Comparison of ENCODE assay signal across 8 mouse cellular contexts in the genomic region with DNA sequence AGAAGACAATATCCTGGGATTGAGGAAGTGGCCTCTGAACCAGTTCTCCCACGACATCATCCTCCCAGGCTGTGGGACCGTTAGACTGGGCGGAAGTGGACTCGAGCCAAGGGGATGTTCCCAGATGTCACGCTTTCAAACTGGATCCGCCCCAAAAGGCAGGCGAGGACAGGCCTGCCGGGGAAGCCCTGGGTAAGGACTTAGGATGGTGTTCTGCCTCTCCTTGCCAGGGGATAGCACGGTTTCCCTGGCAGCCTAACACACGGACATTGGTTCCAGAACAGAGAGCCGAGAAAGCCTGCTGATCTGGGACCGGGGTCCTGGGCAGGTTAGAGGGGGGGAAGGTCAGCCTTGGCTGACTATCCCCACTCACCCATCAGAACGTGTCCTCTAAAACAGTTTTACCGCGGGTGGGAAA. TPM values are rescaled to one million over a fixed set of nuclear protein-coding genes. Genes with fewer than 3 reads are reported as not detected.
A peak's percentile ranks its signal among the peaks of the same experiment; 100 is the strongest.
DNase-seq lines count a peak whose midpoint lies in the region; ATAC-seq lines count a peak whose summit lies in the region.

No protein-coding gene starts in this region.

- WGBS in intestine, embryonic 16.5 days, result 4% methylated on average over 15 of the region's 15 CpGs

- ATAC-seq in granulocyte monocyte progenitor cell, adult 5-6 weeks (replicated peaks; ENCODE audit: poor library complexity, severe bottlenecking), result peak; percentile 65
- ATAC-seq in intestine, embryonic 16.5 days, result peak; percentile 27

- intact Hi-C loops in left cerebral cortex, postnatal 4 days (cut with DNase I), result no loop called here

- peaks cover 46% of the 10 kb centered on the region for H3K4me1 ChIP-seq in intestine, embryonic 16.5 days (ENCODE audit: control insufficient read depth, insufficient read depth, low read length)
- H3K4me1 ChIP-seq in megakaryocyte, embryonic 14.5 days, result peaks cover 84% of the 10 kb centered on the region

- peak; percentile 91 for DNase-seq in adrenal gland, postnatal 36 days
- peak; percentile 80 for DNase-seq in embryo, embryonic 10 days (ENCODE audit: low spot score)
- DNase-seq in left cerebral cortex, postnatal 4 days, result peak; percentile 88
- peak; percentile 57 to 58 for DNase-seq in right cerebral cortex, adult 2 months (ENCODE audit: low spot score in 2 of 2)
- no peak for DNase-seq in thymus, postnatal 4 days

- no peaks in the 10 kb centered on the region for H3K27me3 ChIP-seq in intestine, embryonic 16.5 days (replicated peaks; ENCODE audit: control insufficient read depth, insufficient read depth, low read length)
- H3K27me3 ChIP-seq in megakaryocyte, embryonic 14.5 days (replicated peaks), result peaks cover 53% of the 10 kb centered on the region

- H3K9ac ChIP-seq in intestine, embryonic 16.5 days (ENCODE audit: low read depth, low read length), result peak overlapping the region; percentile 87

- no peaks in the 10 kb centered on the region for H3K9me3 ChIP-seq in intestine, embryonic 16.5 days (ENCODE audit: control insufficient read depth, low read length)
- no peaks in the 10 kb centered on the region for H3K9me3 ChIP-seq in megakaryocyte, embryonic 14.5 days

- H3K27ac ChIP-seq in intestine, embryonic 16.5 days (ENCODE audit: low read length), result peak overlapping the region; percentile 92

- H3K36me3 ChIP-seq in intestine, embryonic 16.5 days (ENCODE audit: control insufficient read depth, insufficient read depth, low read length), result no peaks in the 10 kb centered on the region
- peaks cover 16% of the 10 kb centered on the region for H3K36me3 ChIP-seq in megakaryocyte, embryonic 14.5 days (replicated peaks; ENCODE audit: low read length)

- peak overlapping the region; percentile 77 for H3K4me3 ChIP-seq in intestine, embryonic 16.5 days (ENCODE audit: low read length)
- H3K4me3 ChIP-seq in megakaryocyte, embryonic 14.5 days (replicated peaks), result peak overlapping the region; percentile 95

- peak overlapping the region; percentile 80 for H3K4me2 ChIP-seq in intestine, embryonic 16.5 days (ENCODE audit: low read depth, low read length)

RNA-seq across cellular contexts. Expression of a gene that starts 1.4 kb away (rescaled TPM):
- total RNA-seq in adrenal gland, postnatal 36 days (2021), result 10 to 100 TPM; 36.3 to 38.7 TPM
- total RNA-seq in granulocyte monocyte progenitor cell, adult 5-6 weeks (2014; fragmentation: Nextera tagmentation), result 4.4 and 5.7 TPM in 2 replicates
- total RNA-seq in granulocyte monocyte progenitor cell, adult 5-6 weeks (2017), result 2.5 TPM in 2 replicates
- polyA plus RNA-seq in intestine, embryonic 16.5 days (2015; fragmentation: Nextera tagmentation; extraction: Ambion mirVana), result 1.2 and 1.3 TPM in 2 replicates
- total RNA-seq in left cerebral cortex, postnatal 4 days (2021), result 100 to 1,000 TPM; 104 to 108 TPM
- 3.8 and 5.8 TPM in 2 replicates for polyA plus RNA-seq in megakaryocyte, embryonic 14.5 days (2012; ENCODE audit: insufficient read depth, low replicate concordance)

RNA-seq across cellular contexts. Expression of a gene that starts 9.2 kb away (rescaled TPM):
- total RNA-seq in adrenal gland, postnatal 36 days (2021), result not detected
- not detected in 2 replicates for total RNA-seq in granulocyte monocyte progenitor cell, adult 5-6 weeks (2014; fragmentation: Nextera tagmentation)
- not detected in 2 replicates for total RNA-seq in granulocyte monocyte progenitor cell, adult 5-6 weeks (2017)
- polyA plus RNA-seq in intestine, embryonic 16.5 days (2015; fragmentation: Nextera tagmentation; extraction: Ambion mirVana), result not detected in 2 replicates
- not detected for total RNA-seq in left cerebral cortex, postnatal 4 days (2021)
- polyA plus RNA-seq in megakaryocyte, embryonic 14.5 days (2012; ENCODE audit: insufficient read depth, low replicate concordance), result not detected in 2 replicates

RNA-seq across cellular contexts. Expression of a gene that starts 57.4 kb away (rescaled TPM):
- total RNA-seq in adrenal gland, postnatal 36 days (2021), result 10 to 100 TPM; 22.5 to 25.4 TPM
- total RNA-seq in granulocyte monocyte progenitor cell, adult 5-6 weeks (2014; fragmentation: Nextera tagmentation), result 65.3 and 71.3 TPM in 2 replicates
- 77.6 and 88.2 TPM in 2 replicates for total RNA-seq in granulocyte monocyte progenitor cell, adult 5-6 weeks (2017)
- 22.0 and 22.3 TPM in 2 replicates for polyA plus RNA-seq in intestine, embryonic 16.5 days (2015; fragmentation: Nextera tagmentation; extraction: Ambion mirVana)
- total RNA-seq in left cerebral cortex, postnatal 4 days (2021), result 10 to 100 TPM; 18.0 to 18.7 TPM
- polyA plus RNA-seq in megakaryocyte, embryonic 14.5 days (2012; ENCODE audit: insufficient read depth, low replicate concordance), result 16.0 and 27.3 TPM in 2 replicates

Comparison
In these comparisons a context has a peak if more than half of its experiments do, and no peak if none do; other contexts are left out.
1. RNA of a gene that starts 1.4 kb away (total RNA-seq): 104 to 108 TPM in left cerebral cortex, postnatal 4 days and 36.3 to 38.7 TPM in adrenal gland, postnatal 36 days; 2.5 to 5.7 TPM in granulocyte monocyte progenitor cell, adult 5-6 weeks; every median in the first group is over 4 times any median in the second.